Mouse (Mus musculus) embryo, embryonic 10 days (tissue): ENCODE measurements around the gene Csdc2.

Experiments used
- DNase-seq: peaks from one replicate; pipeline ENCODE4 v3.0.0-alpha.2; 2015; ENCODE audit warnings: low spot score

The Csdc2 gene

GRCm38 (mm10) chr15:81993992-81994391, 57.4 kb downstream of the Csdc2 start:
- DNase-seq: no peak
